Mouse (Mus musculus): ENCODE results near the gene Cerkl.

Cerkl gene

DNA sequence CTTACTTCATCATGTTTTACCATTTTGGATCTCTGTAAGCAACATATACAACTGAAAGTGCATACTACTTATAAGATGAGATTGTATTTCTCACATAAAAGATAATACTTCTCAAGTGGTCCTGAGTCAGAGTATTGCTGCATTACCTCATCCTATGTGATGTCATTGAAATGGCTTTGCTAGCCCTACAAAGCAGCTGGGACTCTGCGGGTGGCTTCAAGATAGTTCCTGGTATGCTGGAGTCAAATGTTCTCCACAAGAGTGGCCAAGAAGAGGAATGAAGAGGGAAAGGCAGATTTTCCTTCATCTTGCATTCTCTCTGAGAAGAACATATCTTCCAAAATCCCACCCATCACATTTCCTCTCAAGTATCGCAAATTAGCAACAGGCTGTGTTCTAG, 13.2 kb downstream of the Cerkl start:
- no peak for DNase-seq (ENCODE audit: low read depth)

DNA sequence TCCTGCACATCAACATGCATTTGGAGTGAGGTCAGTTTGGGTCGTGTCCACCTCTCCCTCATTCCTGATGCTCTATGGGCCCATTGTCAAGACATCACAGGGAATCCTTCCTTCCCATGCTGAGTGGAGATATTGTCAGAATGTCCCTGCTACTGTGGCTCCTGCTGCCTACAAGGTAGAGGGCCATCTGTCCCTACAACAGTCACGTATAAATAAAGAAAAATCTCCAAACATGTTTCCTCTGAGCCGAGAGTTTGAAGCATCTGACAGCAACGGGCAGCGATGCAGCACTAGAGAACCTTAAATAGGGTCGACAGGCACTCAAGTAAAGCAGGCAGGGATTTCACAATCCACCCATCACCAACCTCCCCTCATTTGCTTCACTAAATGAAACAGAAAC, 13.7 kb downstream of the Cerkl start:
- no peak for DNase-seq (ENCODE audit: low read depth)

DNA sequence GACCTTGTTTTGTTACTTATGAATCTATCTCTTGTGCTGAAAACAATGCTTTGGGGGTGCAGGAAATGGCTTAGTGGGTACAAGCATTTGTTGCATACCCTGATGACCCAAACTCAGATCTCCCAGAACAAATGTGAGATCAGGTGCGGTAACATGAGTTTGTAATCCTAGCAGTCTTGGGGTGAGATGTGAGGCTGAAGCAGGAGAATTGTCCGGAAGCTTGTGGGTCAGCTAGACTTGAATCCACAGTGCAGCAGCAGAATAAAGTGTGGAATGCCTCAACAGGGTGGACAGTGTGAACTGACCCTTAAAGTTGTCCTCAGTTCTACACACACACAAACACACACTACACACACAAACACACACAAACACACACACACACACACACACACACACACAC, 14.4 kb downstream of the Cerkl start:
- no peak for DNase-seq (ENCODE audit: low read depth)

DNA sequence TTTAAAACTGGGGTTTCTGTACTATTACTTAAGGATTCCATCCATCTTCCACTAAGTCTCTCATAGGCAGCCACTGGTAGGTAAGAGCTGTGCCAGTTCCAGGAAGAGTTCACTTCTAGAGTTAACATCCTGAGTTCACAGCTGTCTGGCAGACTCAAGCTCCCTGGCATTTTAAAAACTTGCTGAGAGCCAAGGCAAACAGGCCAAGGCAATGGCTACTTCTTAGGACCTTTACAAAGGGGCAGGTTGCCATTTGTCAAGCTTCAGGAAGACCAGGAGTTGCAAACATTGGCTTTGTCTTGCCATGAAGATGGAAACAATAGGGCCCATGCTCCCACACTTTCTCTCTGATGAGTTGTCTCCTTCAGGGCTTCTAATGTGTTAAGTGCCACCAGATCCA, 26.5 kb downstream of the Cerkl start:
- no peak for DNase-seq (ENCODE audit: low read depth)

DNA sequence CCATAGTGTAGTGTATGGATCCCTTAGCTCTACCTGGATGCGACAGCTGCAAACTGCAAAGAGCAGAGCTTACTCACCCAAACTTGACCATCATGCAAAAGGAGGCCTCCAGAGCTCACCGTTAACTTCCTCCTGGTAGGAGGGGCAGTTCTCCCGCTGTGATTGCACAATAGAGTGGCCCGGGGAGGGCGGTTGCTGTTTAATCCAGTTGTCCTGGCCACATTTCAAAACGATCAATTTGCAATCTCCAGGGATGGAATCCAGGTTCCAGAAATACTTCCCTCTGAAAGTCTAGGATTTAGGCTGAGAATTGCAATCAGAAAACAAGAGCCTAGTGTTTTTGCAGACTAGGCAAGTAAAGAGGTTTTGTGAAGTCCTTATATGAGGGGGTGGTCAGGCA, 26.9 kb downstream of the Cerkl start:
- peak; percentile 64 for DNase-seq (ENCODE audit: low read depth)

DNA sequence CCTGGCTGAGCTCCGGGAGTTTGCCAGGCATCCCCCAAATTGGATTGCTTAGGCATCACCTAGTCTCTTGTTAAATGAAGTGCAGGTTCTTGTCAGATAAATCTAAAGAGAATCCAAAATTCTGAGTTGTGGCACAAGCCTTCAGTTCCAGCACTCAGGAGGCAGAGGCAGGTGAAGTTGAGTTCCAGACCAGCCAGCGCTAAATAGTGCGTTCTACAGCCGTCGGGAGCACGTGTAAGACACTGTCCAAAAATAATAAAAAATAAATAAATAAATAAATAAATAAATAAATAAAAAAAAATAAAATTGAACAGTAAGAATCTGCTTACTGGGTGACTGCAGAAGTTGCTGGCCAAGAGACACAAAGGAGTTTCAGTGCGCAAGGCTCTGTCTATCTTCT, 27.5 kb downstream of the Cerkl start:
- no peak for DNase-seq (ENCODE audit: low read depth)

DNA sequence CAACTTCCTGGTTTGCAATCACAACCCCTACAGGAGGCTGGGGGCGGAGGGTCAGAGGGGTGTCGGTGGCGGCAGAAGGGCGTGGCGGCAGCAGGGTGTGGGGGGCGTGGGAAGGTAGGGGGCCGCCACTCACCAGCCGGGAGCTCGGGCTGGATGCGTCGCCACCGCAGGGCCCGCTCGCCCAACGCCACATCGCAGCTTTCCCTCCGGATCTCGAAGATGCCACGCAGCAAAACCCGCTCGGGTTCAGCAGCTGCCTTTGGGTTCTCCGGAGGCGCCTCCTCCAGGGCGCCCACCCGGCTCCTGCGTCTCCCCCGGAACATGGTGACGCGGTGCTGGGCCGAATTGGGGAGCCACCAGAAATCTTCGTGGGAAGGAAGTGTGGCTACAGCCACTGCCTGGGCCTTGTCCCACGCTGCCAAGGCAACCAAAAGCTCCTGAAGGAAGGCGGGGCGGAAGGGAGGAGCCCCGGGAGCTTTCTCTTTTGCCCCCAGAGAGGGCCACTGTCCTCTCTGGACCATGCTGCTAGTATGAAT, 27.9 kb downstream of the Cerkl start:
- no peak for DNase-seq (ENCODE audit: low read depth)

DNA sequence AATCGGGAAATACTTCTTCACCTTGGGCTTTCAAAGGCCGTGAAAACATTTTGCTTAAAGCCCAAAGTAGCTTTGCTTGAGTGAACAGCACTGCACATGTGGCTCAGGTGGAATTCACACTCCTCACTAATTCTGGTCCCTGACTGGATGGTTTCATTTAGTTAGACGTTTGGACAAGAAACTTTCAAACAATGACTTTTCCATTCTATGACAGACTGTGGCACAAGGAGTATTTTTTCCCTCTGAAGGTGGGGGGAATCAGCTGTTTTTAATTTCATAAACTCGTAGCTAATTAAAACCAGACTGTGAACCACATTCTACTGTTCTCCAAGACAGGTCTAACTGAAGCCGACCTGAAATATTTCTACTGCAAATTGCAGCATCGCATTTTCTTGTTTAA, 28.6 kb downstream of the Cerkl start:
- no peak for DNase-seq (ENCODE audit: low read depth)

DNA sequence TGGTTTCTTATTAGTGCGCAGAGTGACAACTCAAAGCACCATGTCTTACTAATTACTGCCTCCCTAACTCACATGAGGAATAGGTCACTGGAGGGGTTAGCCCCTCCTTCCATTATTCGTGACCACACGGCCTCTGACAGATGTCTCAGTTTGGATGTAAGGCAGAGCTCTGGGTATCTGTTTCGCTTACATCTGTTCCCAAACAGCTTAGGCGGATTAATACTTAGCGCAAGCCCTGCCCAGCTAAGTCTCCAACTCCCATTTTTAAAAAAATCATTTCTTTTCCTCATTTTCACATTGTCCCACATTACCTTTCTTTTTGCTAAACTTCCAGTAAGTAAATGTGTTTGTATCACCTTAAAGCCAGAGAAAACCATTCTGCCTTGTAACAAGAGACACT, 34.9 kb downstream of the Cerkl start:
- DNase-seq (ENCODE audit: low read depth) = no peak

DNA sequence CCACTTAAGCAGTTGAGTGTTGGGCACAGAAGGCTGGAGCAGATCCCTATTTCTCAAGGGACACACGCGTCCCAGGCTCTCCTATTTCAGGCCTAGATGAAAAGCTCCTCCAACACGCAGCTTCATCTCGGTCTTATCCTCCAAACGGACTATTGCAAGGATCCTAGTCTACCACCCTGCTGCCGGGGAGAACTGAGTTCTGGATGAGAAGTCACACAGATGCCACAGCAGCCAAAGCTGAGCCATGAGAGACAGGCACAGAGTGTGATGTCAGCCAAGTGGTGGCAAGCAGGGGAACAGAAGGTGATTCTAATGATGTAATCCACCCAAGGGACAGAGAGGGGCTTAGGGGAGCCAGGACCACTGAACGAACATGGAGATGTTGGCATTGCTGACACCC, 42.1 kb downstream of the Cerkl start:
- no peak for DNase-seq (ENCODE audit: low read depth)

DNA sequence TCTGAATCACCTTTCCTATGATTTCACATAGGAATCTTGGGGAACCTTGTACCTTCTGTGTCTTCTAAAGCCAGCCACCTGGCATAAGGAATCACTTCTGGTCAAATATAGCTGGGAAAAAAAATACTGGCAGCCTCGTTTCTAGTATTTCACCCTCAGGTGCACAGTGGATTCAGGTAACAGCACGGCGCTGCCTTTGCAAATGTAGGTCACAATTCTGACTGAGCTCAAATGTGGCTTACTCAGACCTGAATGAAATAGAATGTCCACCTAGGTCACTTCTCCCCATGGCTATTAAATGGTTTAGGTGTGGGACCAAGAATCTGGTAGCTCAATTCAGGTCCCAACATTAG, 45.7 kb downstream of the Cerkl start:
- no peak for DNase-seq (ENCODE audit: low read depth)

DNA sequence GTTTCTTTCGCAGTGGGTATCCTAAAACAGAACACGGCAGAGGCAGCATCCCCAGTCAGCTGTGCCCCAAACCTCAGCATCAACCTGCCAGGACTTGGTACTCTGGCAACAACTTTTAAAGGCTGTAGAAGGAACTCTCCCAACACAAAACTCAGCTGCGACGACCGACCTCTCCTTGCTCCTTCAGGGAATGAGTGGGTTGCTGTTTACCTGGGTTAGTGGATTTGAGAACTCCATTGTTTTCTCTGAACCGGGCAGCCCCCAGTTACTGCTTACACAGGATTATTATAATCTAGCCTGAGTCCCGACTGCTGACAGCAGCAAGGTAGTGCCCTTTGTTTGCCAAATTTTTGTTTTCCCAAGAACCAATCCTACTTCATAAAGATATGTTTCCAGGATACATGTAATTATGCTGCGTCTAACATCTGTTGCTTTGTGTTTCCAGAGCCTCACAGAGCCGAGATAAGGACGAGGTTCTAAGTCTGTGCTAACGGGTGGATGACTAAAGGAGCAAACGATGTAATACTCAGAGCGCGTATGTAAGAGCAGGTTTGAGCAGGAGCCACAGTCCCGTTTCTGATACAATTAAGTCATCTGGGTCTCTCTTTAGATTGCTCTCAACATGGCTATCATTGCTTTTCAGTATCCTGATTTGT, 46.2 kb downstream of the Cerkl start:
- no peak for DNase-seq (ENCODE audit: low read depth)

DNA sequence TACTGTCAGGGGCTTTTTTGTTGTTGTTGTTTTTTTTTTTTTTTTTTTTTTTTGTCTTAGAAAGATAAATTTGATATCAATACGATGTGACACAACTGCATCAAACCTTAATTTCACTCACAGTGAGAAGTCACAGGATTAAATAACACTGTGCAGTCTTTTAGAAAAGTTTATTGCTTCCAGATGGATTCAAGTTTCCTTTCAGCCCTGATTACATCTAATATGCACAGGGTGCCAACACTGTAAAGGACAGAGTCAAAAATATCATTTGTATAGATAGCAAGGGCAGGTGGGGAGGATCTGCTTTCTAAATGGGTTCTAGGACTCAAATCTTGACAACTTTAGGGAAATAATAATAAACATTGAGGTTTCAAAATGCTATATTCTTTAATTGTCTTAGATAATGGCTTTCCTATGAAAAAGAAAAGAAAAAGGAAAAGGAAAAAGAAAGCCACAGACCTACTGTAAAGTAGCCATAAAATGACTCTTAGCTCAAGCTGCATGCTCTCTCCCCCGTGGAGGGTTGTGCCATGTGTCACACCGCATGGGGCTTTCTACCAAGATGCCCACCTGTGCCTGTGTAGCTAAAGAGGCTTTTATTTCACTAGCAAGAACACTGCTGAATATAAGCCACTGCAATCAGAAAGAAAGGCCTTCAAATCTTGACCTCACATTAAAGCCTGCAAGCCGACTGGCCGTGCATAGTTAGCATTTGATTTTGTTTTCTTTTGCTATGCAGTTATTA, 50.8 kb downstream of the Cerkl start:
- DNase-seq (ENCODE audit: low read depth) = no peak

DNA sequence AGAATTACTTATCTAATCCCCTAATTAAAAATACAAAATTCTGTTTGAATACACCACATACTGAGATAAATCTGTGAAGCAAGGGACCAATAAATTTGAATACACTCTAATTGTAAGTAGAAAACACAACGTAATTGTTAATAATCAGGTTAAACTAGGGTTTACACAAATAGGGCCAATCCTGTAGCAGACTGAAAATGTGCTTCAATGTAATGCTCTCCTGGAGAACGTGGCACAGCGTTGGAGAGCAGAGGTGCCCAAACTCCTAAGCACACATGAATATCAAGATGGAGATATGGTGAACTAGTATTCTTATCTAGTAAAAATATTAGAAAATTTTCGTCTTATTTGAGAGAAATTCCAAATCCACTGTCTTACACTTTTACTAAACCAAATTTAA, 56.5 kb downstream of the Cerkl start:
- DNase-seq (ENCODE audit: low read depth) = no peak

DNA sequence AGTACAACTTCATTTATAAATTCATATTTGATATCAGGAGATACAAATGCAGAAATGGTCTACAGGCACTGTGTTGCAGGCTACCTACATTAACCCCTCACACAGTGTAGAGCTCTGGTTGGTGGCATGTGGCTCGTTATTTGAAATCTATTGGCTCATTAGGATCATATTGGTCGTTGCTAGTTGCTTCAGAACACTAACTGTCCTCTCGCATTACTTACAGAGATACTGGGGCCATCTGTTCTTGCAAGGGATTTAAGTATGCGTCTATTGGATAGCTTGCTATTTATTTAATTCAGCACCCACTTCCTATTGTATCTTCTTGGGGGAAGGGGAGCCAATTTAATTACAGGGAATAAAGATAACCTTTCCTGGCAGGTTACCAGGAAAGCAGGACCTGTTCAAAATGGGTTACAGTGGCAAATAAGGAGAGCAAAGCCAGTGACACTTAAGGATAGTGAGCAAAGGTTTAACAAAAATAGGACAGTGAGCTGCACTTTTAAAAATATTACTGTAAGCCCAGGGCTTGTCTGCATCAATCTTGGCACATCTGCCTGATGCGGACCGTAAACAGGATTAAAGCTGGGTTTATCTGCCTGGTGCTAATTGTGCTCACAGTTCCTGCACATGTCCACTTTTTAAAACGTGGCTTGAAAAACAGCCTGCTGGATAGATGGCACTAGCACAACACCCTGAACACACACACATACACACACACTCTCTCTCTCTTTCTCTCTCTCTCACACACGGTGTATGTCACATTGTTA, 57.2 kb downstream of the Cerkl start:
- DNase-seq (ENCODE audit: low read depth) = no peak

DNA sequence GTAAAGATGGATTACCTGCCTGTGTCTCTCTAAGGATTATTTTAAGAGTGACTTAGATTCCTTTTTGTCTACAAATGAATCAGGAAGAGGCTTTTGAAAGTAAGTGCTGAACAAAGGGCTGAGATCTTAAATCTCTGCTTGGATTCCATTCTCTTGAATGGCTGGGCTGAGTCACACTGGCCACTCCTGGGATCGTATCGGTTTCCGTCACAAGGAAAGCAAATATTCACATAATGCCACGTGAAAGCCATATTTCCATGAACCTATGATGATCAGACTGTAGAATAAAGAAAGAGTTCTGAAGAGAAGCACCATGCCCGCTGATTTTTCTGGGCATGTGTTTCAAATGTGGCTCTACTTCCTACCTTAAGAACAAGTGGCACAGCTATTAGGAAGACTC, 57.8 kb downstream of the Cerkl start:
- DNase-seq (ENCODE audit: low read depth) = peak; percentile 58

DNA sequence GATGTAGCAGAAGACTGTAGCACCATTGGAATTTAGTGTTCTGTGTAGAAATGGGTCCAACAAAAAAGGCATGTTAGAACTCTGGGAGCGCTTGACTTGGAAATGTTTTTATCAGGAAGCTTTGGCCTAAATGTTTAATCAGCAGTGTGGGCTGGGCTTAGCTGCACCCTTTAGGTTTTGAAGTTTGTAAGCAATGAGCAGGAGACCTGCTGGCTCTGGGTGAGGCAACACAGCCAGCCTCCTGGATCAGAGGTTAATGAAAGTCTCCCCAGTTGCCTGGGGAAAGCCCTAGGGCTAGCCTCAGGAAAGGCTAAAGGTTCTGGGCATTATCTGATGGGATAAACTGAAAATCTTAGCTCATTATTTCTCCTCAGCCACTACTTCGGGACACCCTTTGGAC, 58.2 kb downstream of the Cerkl start:
- DNase-seq (ENCODE audit: low read depth) = peak; percentile 3

DNA sequence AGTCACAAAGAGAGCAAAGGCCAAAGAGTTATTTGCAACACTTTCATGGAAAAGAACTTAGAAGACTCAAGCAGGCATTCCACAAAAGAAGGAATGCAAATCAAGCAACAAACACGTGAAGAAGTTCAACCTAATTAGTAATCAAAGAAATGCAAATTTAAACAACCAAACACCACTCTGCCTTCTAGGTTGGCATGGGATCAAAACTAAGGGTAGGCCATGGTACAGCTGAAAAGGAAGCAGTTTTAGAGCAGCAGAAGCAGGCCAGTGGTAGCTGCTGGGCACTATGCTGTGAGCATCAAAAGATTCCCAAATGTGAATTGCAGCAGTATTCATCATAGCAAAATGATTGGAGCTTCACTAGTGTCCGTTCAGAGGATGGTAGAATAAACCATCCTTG, 59.5 kb downstream of the Cerkl start:
- DNase-seq (ENCODE audit: low read depth) = no peak

DNA sequence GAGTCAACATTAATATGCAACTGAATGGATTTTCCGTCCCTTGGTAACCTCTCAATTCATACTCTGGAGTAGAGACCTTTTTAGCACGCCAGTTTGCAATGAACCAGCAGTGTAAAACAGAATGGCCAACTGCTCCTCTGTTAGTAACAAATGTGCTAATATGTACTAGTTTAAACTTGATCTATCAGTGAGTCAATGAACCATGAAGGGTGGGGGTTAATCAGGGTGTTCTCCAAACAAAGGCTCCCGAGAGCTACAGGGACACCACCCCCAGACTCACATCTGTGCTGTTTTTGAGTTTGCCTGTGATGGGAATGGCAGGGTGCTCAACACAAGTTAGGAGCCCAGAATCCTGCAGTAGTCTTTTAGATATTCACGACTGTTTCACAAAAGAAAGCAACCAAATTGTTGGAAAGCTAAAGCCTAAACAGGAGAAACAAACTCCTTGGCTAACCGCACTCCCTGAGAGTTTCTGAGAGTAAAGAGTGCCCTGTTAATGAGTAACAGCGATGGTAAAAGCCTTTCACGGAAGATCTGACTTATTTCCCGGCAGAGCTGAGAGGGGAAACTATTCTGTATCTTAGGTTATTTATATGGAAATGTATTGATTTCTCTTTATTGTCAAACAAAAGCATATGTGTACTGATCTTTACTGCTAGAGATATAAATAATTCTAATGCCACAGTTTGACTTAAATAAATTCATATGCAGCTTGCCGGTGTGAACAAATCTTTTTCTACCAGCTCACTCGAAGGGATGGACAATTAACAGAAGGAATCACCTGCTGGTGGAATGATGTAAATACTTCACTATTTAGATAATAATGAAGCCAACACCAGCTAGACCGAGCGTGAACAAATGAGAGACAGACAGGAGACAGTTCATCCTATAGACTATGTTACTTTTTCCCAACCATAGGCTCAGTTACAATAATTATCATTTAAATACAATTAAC, 77.2 kb downstream of the Cerkl start:
- no peak for DNase-seq (ENCODE audit: low read depth)

DNA sequence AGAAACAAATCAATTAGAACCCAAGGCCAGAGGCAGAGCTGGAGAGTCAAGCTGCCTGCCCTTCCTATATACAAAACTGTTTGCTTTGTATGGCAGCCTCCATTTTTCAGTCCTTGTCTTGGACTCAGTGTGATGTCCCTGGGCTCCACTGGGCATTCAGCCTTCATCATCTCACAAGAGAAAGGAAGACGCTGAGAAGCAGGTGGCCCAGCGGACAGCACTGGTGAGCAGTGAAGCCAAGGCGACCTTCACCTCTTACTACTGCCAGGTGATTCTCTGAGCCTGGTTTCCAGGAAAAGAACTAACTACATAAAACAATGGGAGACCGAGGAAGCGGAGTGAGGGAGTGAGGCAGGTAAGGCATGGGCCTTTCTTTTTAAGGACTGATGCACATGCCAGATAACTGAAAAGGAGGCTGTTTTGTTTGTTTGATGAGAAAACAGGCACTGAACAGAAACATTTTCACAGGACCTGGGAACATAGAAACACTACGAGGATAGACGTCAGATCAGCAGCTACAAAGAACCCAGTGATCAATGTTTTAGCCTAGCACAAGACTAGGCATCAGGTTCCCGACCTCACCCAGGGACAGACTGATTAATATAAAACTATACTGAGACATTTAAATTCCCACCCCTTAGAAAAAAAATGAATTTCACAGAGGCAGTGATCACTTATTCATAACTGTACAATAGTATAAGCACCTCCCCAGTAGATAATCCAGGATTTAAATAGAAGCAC, 78.1 kb downstream of the Cerkl start:
- no peak for DNase-seq (ENCODE audit: low read depth)

DNA sequence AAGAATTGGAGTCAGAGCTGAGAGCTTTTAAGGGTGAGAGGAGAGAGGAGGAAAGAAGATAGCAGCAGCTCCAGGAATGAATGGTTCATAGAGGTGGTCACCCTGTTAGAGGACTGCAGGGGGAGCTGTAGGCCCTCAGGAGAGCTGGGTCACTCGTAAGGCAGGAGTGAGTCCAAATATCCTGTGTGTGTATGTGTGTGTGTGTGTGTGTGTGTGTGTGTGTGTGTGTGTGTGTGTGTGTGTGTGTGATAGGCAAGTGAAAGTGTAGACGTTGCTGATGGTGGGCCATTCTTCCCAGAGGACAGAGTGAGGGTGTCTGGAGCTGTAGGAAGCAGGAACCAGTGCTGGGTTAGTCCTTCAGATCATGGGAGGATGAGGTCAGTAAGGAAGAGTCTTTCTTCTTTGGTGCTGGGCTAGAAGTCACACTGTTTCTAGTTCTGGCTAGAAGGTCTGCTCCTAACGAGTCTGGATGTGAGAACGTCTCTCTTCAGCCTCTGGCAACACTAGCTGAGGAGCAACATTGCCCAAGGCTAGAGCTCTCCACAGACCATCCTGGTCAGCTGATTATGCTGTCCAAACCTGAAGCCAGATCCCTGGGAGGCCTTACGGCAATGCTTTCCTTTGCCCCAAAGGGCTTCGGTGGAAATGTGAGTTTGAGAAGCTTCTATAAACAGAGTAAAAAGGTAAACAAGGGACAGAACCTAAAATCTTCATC, 83.9 kb downstream of the Cerkl start:
- DNase-seq (ENCODE audit: low read depth) = peak; percentile 75
